Mouse (Mus musculus) thymus, postnatal 36 days (tissue): ENCODE results near the gene Ttll12.

ENCODE experiments used
- DNase-seq, 2 experiments: peaks; one replicate each; pipeline ENCODE4 v3.0.0; 2022; ENCODE audit warnings: mixed read lengths in 2 of 2

Gene Ttll12

GRCm38 (mm10) chr15:83562626-83563270 is 32.2 kb downstream of the Ttll12 start:
- peak; percentile 82 to 87 for DNase-seq

- no peak for DNase-seq
Measured at GRCm38 (mm10) chr15:83560941-83561477, 33.9 kb downstream of the Ttll12 start.

- DNase-seq, result peak; percentile 88 to 92
Measured at GRCm38 (mm10) chr15:83555161-83555974, 39.6 kb downstream of the Ttll12 start.

- no peak for DNase-seq
Measured at GRCm38 (mm10) chr15:83553831-83554230, 41.1 kb downstream of the Ttll12 start.

GRCm38 (mm10) chr15:83550137-83550536 is 44.8 kb downstream of the Ttll12 start:
- no peak for DNase-seq

- DNase-seq, result no peak
Measured at GRCm38 (mm10) chr15:83547144-83547543, 47.8 kb downstream of the Ttll12 start.

- DNase-seq, result no peak
Measured at GRCm38 (mm10) chr15:83546029-83546428, 48.9 kb downstream of the Ttll12 start.

- DNase-seq, result no peak
Measured at GRCm38 (mm10) chr15:83541647-83542287, 53.2 kb downstream of the Ttll12 start.

- DNase-seq, result no peak
Measured at GRCm38 (mm10) chr15:83539905-83540304, 55.1 kb downstream of the Ttll12 start.

GRCm38 (mm10) chr15:83538855-83539254 is 56.1 kb downstream of the Ttll12 start:
- DNase-seq, result no peak

GRCm38 (mm10) chr15:83535890-83536231 is 59.1 kb downstream of the Ttll12 start:
- no peak for DNase-seq

- no peak for DNase-seq
Measured at GRCm38 (mm10) chr15:83534960-83535889, 59.7 kb downstream of the Ttll12 start.

GRCm38 (mm10) chr15:83532606-83533005 is 62.4 kb downstream of the Ttll12 start:
- no peak for DNase-seq

- DNase-seq, result no peak
Measured at GRCm38 (mm10) chr15:83531961-83532469, 62.9 kb downstream of the Ttll12 start.

GRCm38 (mm10) chr15:83530688-83531087 is 64.3 kb downstream of the Ttll12 start:
- no peak for DNase-seq

GRCm38 (mm10) chr15:83530233-83530632 is 64.7 kb downstream of the Ttll12 start:
- DNase-seq, result no peak

- DNase-seq, result no peak
Measured at GRCm38 (mm10) chr15:83529765-83530164, 65.2 kb downstream of the Ttll12 start.

GRCm38 (mm10) chr15:83528892-83529291 is 66.1 kb downstream of the Ttll12 start:
- DNase-seq, result no peak

- DNase-seq, result no peak
Measured at GRCm38 (mm10) chr15:83527747-83528146, 67.2 kb downstream of the Ttll12 start.

GRCm38 (mm10) chr15:83527092-83527437 is 67.9 kb downstream of the Ttll12 start:
- no peak for DNase-seq

- DNase-seq, result peak; percentile 61 to 72
Measured at GRCm38 (mm10) chr15:83526424-83527091, 68.4 kb downstream of the Ttll12 start, which contains the start of gene Bik. Gene Bik (plus strand): TSS chr15:83526862.
